Mouse (Mus musculus) lung, postnatal 4 days (tissue): ENCODE results near the gene Tulp3.
"Not testable (repeated sequence)": the region's sequence is repeated elsewhere in the genome, so short reads cannot be mapped to it uniquely, and the experiment has no call there.

Experiments
- DNase-seq, 2 experiments: peaks; one replicate each; pipeline ENCODE4 v3.0.0; 2021

The Tulp3 gene

GRCm38 (mm10) chr6:128355726-128356416, at the start of gene Tulp3:
Gene Tulp3, minus strand, starts transcription at chr6:128355851.
- DNase-seq, result peak; percentile 96

- DNase-seq, result no peak
Measured at GRCm38 (mm10) chr6:128404708-128405107, 49.1 kb upstream of the Tulp3 start.

- peak; percentile 16 to 40 for DNase-seq
Measured at GRCm38 (mm10) chr6:128399421-128400185, 44.0 kb upstream of the Tulp3 start.

- no peak for DNase-seq
Measured at GRCm38 (mm10) chr6:128398996-128399395, 43.3 kb upstream of the Tulp3 start, which contains the start of gene Nrip2. Gene Nrip2, plus strand, starts transcription at chr6:128399296.

GRCm38 (mm10) chr6:128397574-128398261, 42.1 kb upstream of the Tulp3 start:
- DNase-seq, result no peak

- DNase-seq, result no peak
Measured at GRCm38 (mm10) chr6:128390683-128391082, 35.0 kb upstream of the Tulp3 start.

- DNase-seq, result no peak
Measured at GRCm38 (mm10) chr6:128389185-128389584, 33.5 kb upstream of the Tulp3 start.

GRCm38 (mm10) chr6:128385026-128385425, 29.4 kb upstream of the Tulp3 start:
- DNase-seq, result no peak

GRCm38 (mm10) chr6:128383752-128384151, 28.1 kb upstream of the Tulp3 start:
- no peak for DNase-seq

- no peak for DNase-seq
Measured at GRCm38 (mm10) chr6:128381254-128381653, 25.6 kb upstream of the Tulp3 start.

- DNase-seq, result not testable (repeated sequence)
Measured at GRCm38 (mm10) chr6:128380594-128381167, 25.0 kb upstream of the Tulp3 start.

GRCm38 (mm10) chr6:128379636-128380035, 24.0 kb upstream of the Tulp3 start:
- DNase-seq, result no peak

- no peak for DNase-seq
Measured at GRCm38 (mm10) chr6:128376371-128377085, 20.9 kb upstream of the Tulp3 start.

- peak; percentile 27 to 49 for DNase-seq
Measured at GRCm38 (mm10) chr6:128375192-128375591, 19.5 kb upstream of the Tulp3 start, which contains the start of the genes Tex52 and Gm44596. Gene Tex52, plus strand, starts transcription at chr6:128375456. Gene Gm44596, plus strand, starts transcription at chr6:128375503.

GRCm38 (mm10) chr6:128370040-128370439, 14.4 kb upstream of the Tulp3 start:
- no peak for DNase-seq

GRCm38 (mm10) chr6:128366466-128366865, 10.8 kb upstream of the Tulp3 start:
- DNase-seq, result no peak

GRCm38 (mm10) chr6:128364721-128365120, 9.1 kb upstream of the Tulp3 start:
- DNase-seq, result no peak

GRCm38 (mm10) chr6:128363007-128363825, 7.6 kb upstream of the Tulp3 start:
- no peak for DNase-seq

GRCm38 (mm10) chr6:128362381-128363006, 6.8 kb upstream of the Tulp3 start, which contains the start of the genes Rhno1 and Foxm1:
Gene Rhno1, minus strand, starts transcription at chr6:128362911.
Gene Foxm1, plus strand, starts transcription at chr6:128362967.
- peak; percentile 88 to 91 for DNase-seq

GRCm38 (mm10) chr6:128361901-128362300, 6.2 kb upstream of the Tulp3 start:
- DNase-seq, result no peak

GRCm38 (mm10) chr6:128358999-128359398, 3.3 kb upstream of the Tulp3 start:
- DNase-seq, result peak; percentile 55 to 79
